In genomic region chr8:71368366-71368765, GRCm38 (mm10) we compare ENCODE assay signal across 11 mouse cellular contexts. TPM values are rescaled to one million over a fixed set of nuclear protein-coding genes. Genes with fewer than 3 reads are reported as not detected.
DNase-seq lines count a peak whose midpoint lies in the region; ATAC-seq and TF ChIP-seq lines count a peak whose summit lies in the region.
"Had no signal": no experiment of that assay in that cellular context is flagged by ENCODE, and none has a peak within 500 bp of the region (broad histone marks: within the 10 kb centered on the region; RNA-seq: fewer than 3 reads in every experiment).

No protein-coding gene starts in this region.

- no peak for DNase-seq in heart, postnatal 4 days
- DNase-seq in 3T3-L1 (ENCODE audit: low read depth, low spot score) (peak; percentile 84), ES-E14 (ENCODE audit: low read depth, low spot score) (no peak)
- no peak for DNase-seq in right cerebral cortex, postnatal 4 days
- no peak for DNase-seq in thymus, postnatal 4 days
- DNase-seq in adrenal gland, adult 18-20 months (ENCODE audit: low spot score in 2 of 2): no peak
- DNase-seq: lung, adult 18-20 months; right cerebral cortex, postnatal 14 days had no signal

- H3K9ac ChIP-seq in heart, embryonic 15.5 days: no peak overlapping the region; the same call in 1 of the 2 replicates
- peak overlapping the region; percentile 60 for H3K9ac ChIP-seq in ES-E14 (ENCODE audit: insufficient read depth, low read depth, low read length, poor library complexity, severe bottlenecking)
- H3K9ac ChIP-seq in limb, embryonic 15.5 days: 0 out of 2 replicates have a peak overlapping the region, but pooled peaks have one; percentile 26

- peaks cover 33% of the 10 kb centered on the region for H3K4me1 ChIP-seq in heart, embryonic 15.5 days (replicated peaks)
- H3K4me1 ChIP-seq in ES-E14 (ENCODE audit: control insufficient read depth in 2 of 2, insufficient read depth in 2 of 2, low read length in 2 of 2, poor library complexity in 1 of 2): peaks cover 3 to 13% of the 10 kb centered on the region in 2 experiments; a peak in 2 of 4 replicates
- H3K4me1 ChIP-seq in limb, embryonic 15.5 days: peaks cover 34% of the 10 kb centered on the region

- no peaks in the 10 kb centered on the region for H3K27me3 ChIP-seq in heart, embryonic 15.5 days
- no peaks in the 10 kb centered on the region for H3K27me3 ChIP-seq in limb, embryonic 15.5 days

- in situ Hi-C loops in ES-E14 (cut with MboI; ENCODE audit: low sequenced_read_pairs in 2 of 2, unreplicated experiment in 2 of 2): no loop called here

- H3K4me2 ChIP-seq in heart, embryonic 15.5 days: peak overlapping the region; percentile 87; the same call in 1 of the 2 replicates
- peak overlapping the region; percentile 89; the same call in 1 of the 2 replicates for H3K4me2 ChIP-seq in limb, embryonic 15.5 days

- no peaks in the 10 kb centered on the region for H3K9me3 ChIP-seq in heart, embryonic 15.5 days (replicated peaks)
- H3K9me3 ChIP-seq in ES-E14 (ENCODE audit: control insufficient read depth, insufficient read depth, low read depth, low read length): no peaks in the 10 kb centered on the region
- no peaks in the 10 kb centered on the region for H3K9me3 ChIP-seq in limb, embryonic 15.5 days

- H3K27ac ChIP-seq in heart, embryonic 15.5 days: peak overlapping the region; percentile 93
- H3K27ac ChIP-seq in ES-E14 (ENCODE audit: insufficient read depth, low read depth, low read length, poor library complexity, severe bottlenecking): no peak overlapping the region
- H3K27ac ChIP-seq in limb, embryonic 15.5 days: no peak overlapping the region

- peaks cover 7% of the 10 kb centered on the region; the same call in 1 of the 2 replicates for H3K36me3 ChIP-seq in heart, embryonic 15.5 days
- H3K36me3 ChIP-seq in ES-E14 (ENCODE audit: control insufficient read depth, insufficient read depth, low read length, poor library complexity, severe bottlenecking): peaks cover 19% of the 10 kb centered on the region
- H3K36me3 ChIP-seq in limb, embryonic 15.5 days: peaks cover 17% of the 10 kb centered on the region

- H3K4me3 ChIP-seq in heart, embryonic 15.5 days: no peak overlapping the region
- H3K4me3 ChIP-seq in ES-E14 (ENCODE audit: insufficient read depth in 1 of 2, low read depth in 1 of 2, low read length in 2 of 2, poor library complexity in 1 of 2, severe bottlenecking in 1 of 2): peak overlapping the region in 1 of 2 experiments; percentile 90; a peak in 1 of 4 replicates
- peak overlapping the region; percentile 65; the same call in 1 of the 2 replicates for H3K4me3 ChIP-seq in limb, embryonic 15.5 days

- no peak for ATAC-seq in heart, embryonic 15.5 days (replicated peaks; ENCODE audit: insufficient number of reproducible peaks, insufficient read depth, low FRiP score, low read depth)
- ATAC-seq in limb, embryonic 15.5 days (ENCODE audit: insufficient number of reproducible peaks, low FRiP score, low TSS enrichment, low read depth): no peak

TF ChIP-seq in ES-E14, 5 proteins besides CTCF, POLR2A, EP300 and RAD21:
- TF ChIP-seq ZNF384 (IDR thresholded peaks at IDR 0.05; ENCODE audit: low read depth, low read length) (no peak), CHD2 (IDR thresholded peaks at IDR 0.05; ENCODE audit: low read depth, low read length) (no peak), ZC3H11A (IDR thresholded peaks at IDR 0.05; ENCODE audit: borderline replicate concordance, low read depth, low read length) (no peak), HCFC1 (IDR thresholded peaks at IDR 0.05; ENCODE audit: borderline replicate concordance, insufficient read depth, low read length) (no peak), MAFK (IDR thresholded peaks at IDR 0.05; ENCODE audit: insufficient read depth, low read depth, low read length) (no peak)
TF ChIP-seq in ES-E14: peak in this region for 0.

RNA-seq across cellular contexts. Expression of gene Use1, which starts 1.7 kb away (rescaled TPM):
- 67.6 and 75.3 TPM in 2 replicates for polyA plus RNA-seq in heart, embryonic 15.5 days (2015; fragmentation: Nextera tagmentation; extraction: Ambion mirVana)
- 100 to 1,000 TPM in 1 of 2 experiments, 10 to 100 TPM in 1; 99.4 to 106 TPM for total RNA-seq in heart, postnatal 4 days (2021)
- 112 and 144 TPM in 2 replicates for total RNA-seq in ES-E14 (2012; rRNA removed)
- 104 and 105 TPM in 2 replicates for polyA plus RNA-seq in limb, embryonic 15.5 days (2015; fragmentation: Nextera tagmentation; extraction: Ambion mirVana)
- 100 to 1,000 TPM; 203 to 204 TPM for total RNA-seq in adrenal gland, adult 18-20 months (2021)

RNA-seq across cellular contexts. Expression of gene Ocel1, which starts 2.7 kb away (rescaled TPM):
- 4.9 and 7.2 TPM in 2 replicates for polyA plus RNA-seq in heart, embryonic 15.5 days (2015; fragmentation: Nextera tagmentation; extraction: Ambion mirVana)
- 1 to 10 TPM; 7.9 to 9.9 TPM for total RNA-seq in heart, postnatal 4 days (2021)
- total RNA-seq in ES-E14 (2012; rRNA removed): 7.4 and 9.4 TPM in 2 replicates
- polyA plus RNA-seq in limb, embryonic 15.5 days (2015; fragmentation: Nextera tagmentation; extraction: Ambion mirVana): 5.7 and 7.0 TPM in 2 replicates
- total RNA-seq in adrenal gland, adult 18-20 months (2021): 10 to 100 TPM; 14.4 to 18.6 TPM

RNA-seq across cellular contexts. Expression of gene Nr2f6, which starts 13.4 kb away (rescaled TPM):
- 43.4 and 51.5 TPM in 2 replicates for polyA plus RNA-seq in heart, embryonic 15.5 days (2015; fragmentation: Nextera tagmentation; extraction: Ambion mirVana)
- total RNA-seq in heart, postnatal 4 days (2021): 10 to 100 TPM; 64.9 to 66.4 TPM
- 52.8 and 63.1 TPM in 2 replicates for total RNA-seq in ES-E14 (2012; rRNA removed)
- 40.4 and 42.9 TPM in 2 replicates for polyA plus RNA-seq in limb, embryonic 15.5 days (2015; fragmentation: Nextera tagmentation; extraction: Ambion mirVana)
- 10 to 100 TPM; 63.9 to 76.0 TPM for total RNA-seq in adrenal gland, adult 18-20 months (2021)

RNA-seq across cellular contexts. Expression of gene Ushbp1, which starts 27.2 kb away (rescaled TPM):
- polyA plus RNA-seq in heart, embryonic 15.5 days (2015; fragmentation: Nextera tagmentation; extraction: Ambion mirVana): 14.6 and 17.3 TPM in 2 replicates
- total RNA-seq in heart, postnatal 4 days (2021): 10 to 100 TPM; 27.2 to 27.9 TPM
- 2.0 and 2.4 TPM in 2 replicates for total RNA-seq in ES-E14 (2012; rRNA removed)
- 10.3 and 13.4 TPM in 2 replicates for polyA plus RNA-seq in limb, embryonic 15.5 days (2015; fragmentation: Nextera tagmentation; extraction: Ambion mirVana)
- 10 to 100 TPM; 14.0 to 16.5 TPM for total RNA-seq in adrenal gland, adult 18-20 months (2021)
- total RNA-seq: common myeloid progenitor, adult 5-6 weeks had no signal

RNA-seq across cellular contexts. Expression of gene Babam1, which starts 28.3 kb away (rescaled TPM):
- polyA plus RNA-seq in heart, embryonic 15.5 days (2015; fragmentation: Nextera tagmentation; extraction: Ambion mirVana): 75.5 and 89.9 TPM in 2 replicates
- total RNA-seq in heart, postnatal 4 days (2021): 10 to 100 TPM; 69.4 to 70.7 TPM
- 40.7 and 47.4 TPM in 2 replicates for total RNA-seq in ES-E14 (2012; rRNA removed)
- polyA plus RNA-seq in limb, embryonic 15.5 days (2015; fragmentation: Nextera tagmentation; extraction: Ambion mirVana): 84.9 and 90.7 TPM in 2 replicates
- 100 to 1,000 TPM in 1 of 2 experiments, 10 to 100 TPM in 1; 97.9 to 107 TPM for total RNA-seq in adrenal gland, adult 18-20 months (2021)
